Mouse (Mus musculus) ovary, postnatal 36 days (tissue): ENCODE data around the gene Fam184b.

Source experiments
- DNase-seq: peaks from one replicate; pipeline ENCODE4 v3.0.0; 2022; ENCODE audit warnings: low spot score, mixed read lengths

Gene Fam184b

GRCm38 (mm10) chr5:45595363-45596039 lies 43.9 kb downstream of the Fam184b start:
- DNase-seq = no peak

- DNase-seq = no peak
Measured at GRCm38 (mm10) chr5:45593276-45593675, 46.1 kb downstream of the Fam184b start.

GRCm38 (mm10) chr5:45590094-45590493 lies 49.3 kb downstream of the Fam184b start:
- DNase-seq = no peak

GRCm38 (mm10) chr5:45584601-45585000 lies 54.8 kb downstream of the Fam184b start:
- DNase-seq = no peak

GRCm38 (mm10) chr5:45580279-45580678 lies 59.1 kb downstream of the Fam184b start:
- no peak for DNase-seq

- DNase-seq = no peak
Measured at GRCm38 (mm10) chr5:45577376-45577775, 62.0 kb downstream of the Fam184b start.

- no peak for DNase-seq
Measured at GRCm38 (mm10) chr5:45576716-45577115, 62.7 kb downstream of the Fam184b start.

- DNase-seq = no peak
Measured at GRCm38 (mm10) chr5:45572816-45573215, 66.6 kb downstream of the Fam184b start.

- no peak for DNase-seq
Measured at GRCm38 (mm10) chr5:45565829-45566228, 73.6 kb downstream of the Fam184b start.

- DNase-seq = no peak
Measured at GRCm38 (mm10) chr5:45564054-45564453, 75.4 kb downstream of the Fam184b start.

GRCm38 (mm10) chr5:45549586-45549985 lies 89.8 kb downstream of the Fam184b start:
- DNase-seq = no peak

- no peak for DNase-seq
Measured at GRCm38 (mm10) chr5:45543374-45543773, 96.0 kb downstream of the Fam184b start.

- DNase-seq = no peak
Measured at GRCm38 (mm10) chr5:45539502-45539901, 99.9 kb downstream of the Fam184b start.

- DNase-seq = no peak
Measured at GRCm38 (mm10) chr5:45535177-45535576, 104.2 kb downstream of the Fam184b start.

GRCm38 (mm10) chr5:45534319-45535098 lies 104.9 kb downstream of the Fam184b start:
- peak; percentile 51 for DNase-seq

GRCm38 (mm10) chr5:45529696-45530095 lies 109.7 kb downstream of the Fam184b start:
- peak; percentile 48 for DNase-seq

GRCm38 (mm10) chr5:45526338-45526737 lies 113.1 kb downstream of the Fam184b start:
- DNase-seq = no peak

- no peak for DNase-seq
Measured at GRCm38 (mm10) chr5:45525101-45525500, 114.3 kb downstream of the Fam184b start.

- DNase-seq = no peak
Measured at GRCm38 (mm10) chr5:45521601-45522000, 117.8 kb downstream of the Fam184b start.

- no peak for DNase-seq
Measured at GRCm38 (mm10) chr5:45520809-45521110, 118.7 kb downstream of the Fam184b start.

GRCm38 (mm10) chr5:45519960-45520808 lies 119.2 kb downstream of the Fam184b start, which contains the start of gene Med28:
Med28 (plus strand) TSS chr5:45520229.
- DNase-seq = peak; percentile 94

- DNase-seq = no peak
Measured at GRCm38 (mm10) chr5:45515151-45515743, 124.2 kb downstream of the Fam184b start.
